Mouse (Mus musculus) lung, embryonic 16.5 days (tissue): ENCODE data around the gene Nudt9. TPM values are rescaled to one million over a fixed set of nuclear protein-coding genes. Genes with fewer than 3 reads are reported as not detected.
"Not testable (repeated sequence)": the region's sequence is repeated elsewhere in the genome, so short reads cannot be mapped to it uniquely, and the experiment has no call there.

ENCODE experiments used
- ATAC-seq: fragments of 200-750 bp; cut with Nextera tagmentation; 2 replicates; pipeline ENCODE4 v1.8.0; 2017; ENCODE audit warnings: low read depth, mild to moderate bottlenecking, moderate library complexity
- H3K27ac ChIP-seq: fragments of 300-500 bp; sonication (generic); 2 replicates; pipeline ENCODE4 v1.5.1; 2014; ENCODE audit warnings: mild to moderate bottlenecking, control low read depth, low read length
- H3K27me3 ChIP-seq: fragments of 300-500 bp; sonication (generic); 2 replicates; pipeline ENCODE4 v1.6.1; 2014; ENCODE audit warnings: low read depth, low read length, mixed read lengths; ENCODE audit not compliant: control insufficient read depth, insufficient read depth
- H3K36me3 ChIP-seq: fragments of 300-500 bp; sonication (generic); 2 replicates; pipeline ENCODE4 v1.6.1; 2014; ENCODE audit warnings: low read length; ENCODE audit not compliant: control insufficient read depth, insufficient read depth
- H3K4me1 ChIP-seq: fragments of 300-500 bp; sonication (generic); replicated peaks from 2 replicates; pipeline ENCODE4 v1.6.1; 2014; ENCODE audit warnings: low read length, mixed read lengths; ENCODE audit not compliant: control insufficient read depth, insufficient read depth
- H3K4me2 ChIP-seq: fragments of 300-500 bp; sonication (generic); 2 replicates; pipeline ENCODE4 v1.6.1; 2014; ENCODE audit warnings: low read depth, low read length, control low read depth
- H3K4me3 ChIP-seq: fragments of 300-500 bp; sonication (generic); 2 replicates; pipeline ENCODE4 v1.5.1; 2014; ENCODE audit warnings: mild to moderate bottlenecking, low read length, control low read depth
- H3K9ac ChIP-seq: fragments of 300-500 bp; sonication (generic); 2 replicates; pipeline ENCODE4 v1.6.1; 2014; ENCODE audit warnings: low read length, control low read depth
- H3K9me3 ChIP-seq: fragments of 300-500 bp; sonication (generic); 2 replicates; pipeline ENCODE4 v1.6.1; 2016; ENCODE audit warnings: low read length; ENCODE audit not compliant: control insufficient read depth
- WGBS: fragments of 180-500 bp; shearing (Covaris S2); extraction: QIAGEN DNeasy Blood & Tissue Kit; methylation state at CpG from one replicate; pipeline ENCODE4 v1.1.7; 2014; 5-methylcytosine and 5-hydroxymethylcytosine counted together
- polyA plus RNA-seq: library from polyadenylated mRNA; unstranded; fragments of >200 nt; fragmentation: Nextera tagmentation; extraction: Ambion mirVana; gene quantifications from 2 replicates; pipeline ENCODE4 v1.2.1, GENCODE M21; 2015

Nudt9 gene
- polyA plus RNA-seq, 1 experiment from 2014 or later, result 58.6 TPM

GRCm38 (mm10) chr5:104009421-104009820 is 36.7 kb upstream of the Nudt9 start:
- H3K4me1 ChIP-seq, result no peaks in the 10 kb centered on the region
- no peak overlapping the region for H3K27ac ChIP-seq
- ATAC-seq, result no peak
- H3K36me3 ChIP-seq, result peaks cover 8% of the 10 kb centered on the region; the same call in 1 of the 2 replicates
- H3K4me3 ChIP-seq, result no peak overlapping the region
- no peaks in the 10 kb centered on the region for H3K9me3 ChIP-seq
- no peak overlapping the region for H3K4me2 ChIP-seq
- H3K27me3 ChIP-seq, result no peaks in the 10 kb centered on the region
- no peak overlapping the region for H3K9ac ChIP-seq
- 90% methylated on average over 3 of the region's 3 CpGs for WGBS

- Histone ChIP-seq H3K4me2 (no peak overlapping the region), H3K27ac (no peak overlapping the region), H3K9me3 (no peaks in the 10 kb centered on the region), H3K36me3 (peaks cover 3% of the 10 kb centered on the region; the same call in 1 of the 2 replicates), H3K9ac (no peak overlapping the region), H3K4me3 (no peak overlapping the region), H3K4me1 (no peaks in the 10 kb centered on the region), H3K27me3 (no peaks in the 10 kb centered on the region)
- ATAC-seq, result peak; percentile 49; the same call in 1 of the 2 replicates
- WGBS, result 52% methylated on average over 7 of the region's 7 CpGs
Measured at GRCm38 (mm10) chr5:104010261-104010660, 35.8 kb upstream of the Nudt9 start.

DNA sequence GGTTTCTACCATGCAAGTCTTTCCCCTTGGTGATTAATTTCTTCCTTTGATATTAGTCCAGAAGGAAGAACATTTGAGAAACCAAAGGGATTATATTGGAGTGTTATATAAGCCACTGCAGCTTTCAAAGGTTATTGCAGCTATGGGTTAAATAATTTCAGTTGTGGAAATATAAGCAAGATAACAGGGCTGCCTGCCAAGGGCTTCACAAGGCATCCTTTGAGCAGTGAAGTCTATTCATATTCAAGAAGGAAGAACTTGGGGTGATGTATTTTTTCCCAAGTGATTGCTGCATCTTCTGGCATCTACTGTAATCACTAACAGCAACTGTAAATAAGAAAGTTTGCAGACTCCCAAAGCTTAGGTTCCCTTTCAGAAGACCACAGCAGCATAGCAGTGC is 34.7 kb upstream of the Nudt9 start:
- ATAC-seq, result peak; percentile 62
- H3K36me3 ChIP-seq, result peaks cover 2% of the 10 kb centered on the region; the same call in 1 of the 2 replicates
- H3K27ac ChIP-seq, result 0 out of 2 replicates have a peak overlapping the region, but pooled peaks have one; percentile 2
- no peaks in the 10 kb centered on the region for H3K27me3 ChIP-seq
- no peak overlapping the region for H3K9ac ChIP-seq
- no peaks in the 10 kb centered on the region for H3K9me3 ChIP-seq
- no peaks in the 10 kb centered on the region for H3K4me1 ChIP-seq
- no peak overlapping the region for H3K4me2 ChIP-seq
- no peak overlapping the region for H3K4me3 ChIP-seq

DNA sequence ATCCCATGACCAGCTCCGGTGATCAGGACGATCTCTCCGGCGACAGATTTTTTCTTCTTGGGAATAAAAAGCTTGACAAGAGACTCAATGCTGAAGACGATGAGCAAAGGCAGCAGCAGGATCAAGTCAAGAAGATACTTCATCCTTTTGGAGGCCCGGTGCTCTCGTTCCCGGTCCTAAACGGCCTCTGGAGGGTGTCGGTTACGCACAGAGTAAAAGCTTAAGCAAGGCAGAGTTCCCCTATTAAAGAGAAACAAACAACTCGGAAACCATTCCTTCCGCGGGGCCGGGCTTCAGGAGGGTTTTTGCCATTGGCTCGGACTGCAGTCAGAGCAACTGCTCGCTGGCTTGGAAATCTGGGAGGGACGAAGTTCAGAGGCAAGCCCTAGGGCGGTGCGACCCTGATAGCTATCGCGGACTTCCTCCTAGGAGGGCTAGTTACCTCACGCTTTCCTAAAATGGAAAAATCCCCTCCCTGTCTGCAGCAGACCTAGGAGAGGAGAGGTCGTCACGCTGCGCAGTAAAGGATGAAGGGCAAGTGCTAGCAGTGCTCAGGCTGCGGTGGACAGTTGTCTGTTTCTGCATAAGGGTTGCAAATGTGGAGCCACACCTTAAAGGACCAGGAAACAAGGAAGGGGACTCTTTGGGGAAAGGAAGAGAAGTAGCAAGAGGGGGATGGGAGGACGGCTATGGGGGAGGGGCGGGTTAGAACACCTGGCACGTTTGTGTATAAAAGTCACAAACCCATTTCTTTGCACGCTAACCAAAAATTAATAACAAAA is 24.3 kb upstream of the Nudt9 start, which contains the start of gene Hsd17b11:
TSS of gene Hsd17b11 (minus strand) at position 323 of the 782 bp plus-strand sequence.
- Histone ChIP-seq H3K9me3 (no peaks in the 10 kb centered on the region), H3K4me1 (peaks cover 25% of the 10 kb centered on the region), H3K27me3 (no peaks in the 10 kb centered on the region), H3K36me3 (peaks cover 5% of the 10 kb centered on the region), H3K27ac (peak within 1 kb of the TSS; percentile 91), H3K4me2 (peak within 1 kb of the TSS; percentile 85), H3K4me3 (peak within 1 kb of the TSS; percentile 68), H3K9ac (peak within 1 kb of the TSS; percentile 72)
- WGBS, result under 1% methylated on average over 31 of the region's 31 CpGs
- ATAC-seq, result peak; percentile 97

- peak overlapping the region; percentile 72 for H3K9ac ChIP-seq
- H3K4me3 ChIP-seq, result peak overlapping the region; percentile 68
- peak overlapping the region; percentile 91; the same call in 1 of the 2 replicates for H3K27ac ChIP-seq
- no peak for ATAC-seq
- peaks cover 25% of the 10 kb centered on the region for H3K4me1 ChIP-seq
- peaks cover 2% of the 10 kb centered on the region; the same call in 1 of the 2 replicates for H3K36me3 ChIP-seq
- no peaks in the 10 kb centered on the region for H3K27me3 ChIP-seq
- H3K4me2 ChIP-seq, result peak overlapping the region; percentile 85
- no peaks in the 10 kb centered on the region for H3K9me3 ChIP-seq
- WGBS, result 53% methylated on average over 5 of the region's 5 CpGs
Measured at GRCm38 (mm10) chr5:104022558-104022957, 23.5 kb upstream of the Nudt9 start.

DNA sequence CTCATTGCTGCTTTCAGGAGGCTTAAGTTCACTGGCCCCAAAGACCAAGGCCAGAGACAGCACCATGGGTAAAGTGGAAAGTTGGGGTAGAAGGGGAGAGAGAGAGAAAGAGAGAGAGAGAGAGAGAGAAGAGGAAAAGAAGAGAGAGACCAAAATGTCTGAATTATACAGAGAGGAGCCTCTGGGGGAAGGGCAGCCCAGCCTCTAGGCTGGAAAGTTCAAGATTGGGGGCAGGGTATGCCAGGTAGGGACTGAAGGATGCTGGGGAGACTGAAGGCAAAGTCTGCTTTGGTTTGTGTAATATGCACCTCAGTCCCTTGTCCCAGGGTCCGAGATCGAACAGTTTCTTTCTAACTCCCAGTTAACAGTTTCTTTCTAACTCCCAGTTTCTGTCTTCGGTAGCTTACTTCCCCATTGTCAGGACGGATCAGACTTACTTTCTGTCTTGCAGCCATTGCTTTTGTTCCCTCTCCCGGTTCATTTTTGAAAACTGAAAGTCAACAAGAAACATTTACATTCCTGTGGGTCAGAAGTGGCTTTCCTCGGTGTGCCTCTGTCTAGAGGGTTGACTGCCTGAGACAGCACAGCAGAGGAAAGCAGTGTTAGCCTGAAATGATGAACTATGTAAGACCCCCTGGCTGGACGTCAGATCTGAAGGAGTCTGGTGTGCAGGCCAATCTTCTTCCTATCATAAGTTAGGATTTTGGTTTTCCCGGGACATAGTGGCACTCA is 22.7 kb upstream of the Nudt9 start:
- no peak overlapping the region for H3K9ac ChIP-seq

DNA sequence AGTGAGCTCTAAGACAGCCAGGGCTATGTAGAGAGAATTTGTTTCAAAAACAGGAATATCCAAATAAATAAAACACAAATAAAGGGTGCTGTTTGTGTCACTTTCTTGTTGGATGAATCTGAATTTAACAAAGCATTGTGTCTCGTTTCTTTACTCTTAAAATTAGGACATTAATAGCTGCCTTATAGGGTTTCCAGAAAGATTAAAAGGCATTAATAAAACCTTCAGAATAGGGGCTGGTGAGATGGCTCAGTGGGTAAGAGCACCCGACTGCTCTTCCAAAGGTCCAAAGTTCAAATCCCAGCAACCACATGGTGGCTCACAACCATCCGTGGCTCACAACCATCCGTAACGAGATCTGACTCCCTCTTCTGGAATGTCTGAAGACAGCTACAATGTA is 21.9 kb upstream of the Nudt9 start:
- Histone ChIP-seq H3K27ac (peak overlapping the region; percentile 26; the same call in 1 of the 2 replicates), H3K4me1 (peaks cover 23% of the 10 kb centered on the region)
- WGBS, result 77% methylated on average over 5 of the region's 5 CpGs
- not testable (repeated sequence) for H3K9me3 ChIP-seq, H3K9ac ChIP-seq, H3K4me3 ChIP-seq, H3K36me3 ChIP-seq, H3K27me3 ChIP-seq, H3K4me2 ChIP-seq, ATAC-seq

More for the DNA sequence above, 22.7 kb upstream of the Nudt9 start:
- Histone ChIP-seq H3K27me3 (no peaks in the 10 kb centered on the region), H3K4me3 (peak overlapping the region; percentile 16; the same call in 1 of the 2 replicates), H3K4me2 (peak overlapping the region; percentile 32), H3K9me3 (no peaks in the 10 kb centered on the region), H3K27ac (peak overlapping the region; percentile 52), H3K36me3 (no peaks in the 10 kb centered on the region), H3K4me1 (peaks cover 25% of the 10 kb centered on the region)
- ATAC-seq, result no peak
- WGBS, result 57% methylated on average over 8 of the region's 8 CpGs

DNA sequence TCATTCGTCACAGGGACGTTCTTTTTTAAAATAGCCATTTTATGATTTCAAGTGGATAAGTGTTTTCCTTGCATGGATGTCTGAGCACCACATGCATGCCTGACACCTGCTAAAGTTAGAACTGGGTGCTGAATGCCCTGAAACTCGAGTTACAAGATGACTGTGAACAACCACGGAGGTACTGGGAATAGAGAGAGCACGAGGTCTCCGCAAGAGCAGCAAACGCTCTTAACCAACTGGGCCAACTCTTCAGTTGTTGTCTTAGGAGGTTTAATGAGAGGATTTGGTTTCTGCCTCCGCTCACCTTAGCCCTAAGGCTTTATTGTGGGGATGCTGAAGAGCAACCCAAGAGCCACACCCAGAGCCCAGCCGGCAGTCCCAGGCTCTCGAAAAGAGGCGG is 21.3 kb upstream of the Nudt9 start:
- H3K27me3 ChIP-seq, result no peaks in the 10 kb centered on the region
- H3K4me3 ChIP-seq, result no peak overlapping the region
- no peaks in the 10 kb centered on the region for H3K9me3 ChIP-seq
- WGBS, result 62% methylated on average over 11 of the region's 11 CpGs
- no peak for ATAC-seq
- no peaks in the 10 kb centered on the region for H3K36me3 ChIP-seq
- H3K27ac ChIP-seq, result no peak overlapping the region
- H3K9ac ChIP-seq, result no peak overlapping the region
- no peak overlapping the region for H3K4me2 ChIP-seq
- H3K4me1 ChIP-seq, result peaks cover 21% of the 10 kb centered on the region

- Histone ChIP-seq H3K4me1 (peaks cover 16% of the 10 kb centered on the region), H3K9me3 (no peaks in the 10 kb centered on the region), H3K9ac (0 out of 2 replicates have a peak overlapping the region, but pooled peaks have one; percentile 23), H3K36me3 (no peaks in the 10 kb centered on the region), H3K27me3 (no peaks in the 10 kb centered on the region), H3K27ac (no peak overlapping the region), H3K4me2 (no peak overlapping the region), H3K4me3 (no peak overlapping the region)
- 38% methylated on average over 17 of the region's 17 CpGs for WGBS
- no peak for ATAC-seq
Measured at GRCm38 (mm10) chr5:104025245-104025854, 20.8 kb upstream of the Nudt9 start.
